Mouse (Mus musculus) gastrocnemius, postnatal 14 days (tissue): Measurements from ENCODE around the gene Gm3893. TPM values are rescaled to one million over a fixed set of nuclear protein-coding genes. Genes with fewer than 3 reads are reported as not detected.
"Not testable (repeated sequence)": the region's sequence is repeated elsewhere in the genome, so short reads cannot be mapped to it uniquely, and the experiment has no call there.

ENCODE experiments used
- DNase-seq: peaks from one replicate; pipeline ENCODE4 v3.0.0; 2021; ENCODE audit warnings: mixed read lengths
- intact Hi-C: fragments of 180-260 bp; cut with DNase I; formaldehyde crosslinking; loops from one replicate; pipeline ENCODE4 v1.15.1; 2025; ENCODE audit warnings: low total_unique reads
- long read RNA-seq, 2 experiments: library from polyadenylated mRNA; stranded (forward); transcript quantifications; one replicate each; pipeline ENCODE4 v2.0.0; 2021
- total RNA-seq, 2 experiments: library from RNA; stranded (reverse); gene quantifications; 2 replicates each; pipeline ENCODE4 v1.2.3; 2021

Gm3893 gene
- not detected for total RNA-seq
- long read RNA-seq, experiment 1 = 0 reads
- long read RNA-seq, experiment 2 = 0 reads

- DNase-seq, intact Hi-C loops: not testable (repeated sequence)
Measured at GRCm38 (mm10) chr4:42090907-42091306, at the start of gene Gm3893. Gene Gm3893 (plus strand): TSS chr4:42091207.

GRCm38 (mm10) chr4:42114517-42114916 lies 23.5 kb downstream of the Gm3893 start, which contains the start of gene Gm13304:
Gene Gm13304 (plus strand): TSS chr4:42114817.
- intact Hi-C loops, DNase-seq: not testable (repeated sequence)

Other genes starting within 250 kb of the Gm3893 start
- not detected for gene Gm21541, start 187.6 kb upstream of the Gm3893 start, total RNA-seq
- 1 to 10 TPM in 1 of 2 experiments, under 1 TPM in 1; 0.33 to 2.4 TPM for gene Gm20878, start 149.6 kb upstream of the Gm3893 start, total RNA-seq
- under 1 TPM in 1 of 2 experiments, not detected in 1; 0.09 TPM for gene Fam205a4, start 125.1 kb upstream of the Gm3893 start, total RNA-seq
- not detected for gene Gm21093, start 56.5 kb upstream of the Gm3893 start, total RNA-seq
- 10 to 100 TPM in 1 of 2 experiments, 1 to 10 TPM in 1; 5.8 to 10.2 TPM for gene Gm13304, start 23.6 kb downstream of the Gm3893 start, total RNA-seq
- 1 to 10 TPM in 1 of 2 experiments, under 1 TPM in 1; 0.86 to 2.1 TPM for gene Gm13306, start 62.2 kb downstream of the Gm3893 start, total RNA-seq
- gene Gm13305, start 77.4 kb downstream of the Gm3893 start, total RNA-seq = 1 to 10 TPM in 1 of 2 experiments, under 1 TPM in 1; 0.35 to 1.1 TPM
- gene Gm10600, start 149.4 kb downstream of the Gm3893 start, total RNA-seq = 1 to 10 TPM in 1 of 2 experiments, under 1 TPM in 1; 0.21 to 1.6 TPM
- gene Ccl21b, start 164.6 kb downstream of the Gm3893 start, total RNA-seq = not detected
- not detected for gene Gm21953, start 203.1 kb downstream of the Gm3893 start, total RNA-seq
- gene Fam205a3, start 227.1 kb downstream of the Gm3893 start, total RNA-seq = under 1 TPM in 1 of 2 experiments, not detected in 1; 0.12 TPM